In the genomic region with DNA sequence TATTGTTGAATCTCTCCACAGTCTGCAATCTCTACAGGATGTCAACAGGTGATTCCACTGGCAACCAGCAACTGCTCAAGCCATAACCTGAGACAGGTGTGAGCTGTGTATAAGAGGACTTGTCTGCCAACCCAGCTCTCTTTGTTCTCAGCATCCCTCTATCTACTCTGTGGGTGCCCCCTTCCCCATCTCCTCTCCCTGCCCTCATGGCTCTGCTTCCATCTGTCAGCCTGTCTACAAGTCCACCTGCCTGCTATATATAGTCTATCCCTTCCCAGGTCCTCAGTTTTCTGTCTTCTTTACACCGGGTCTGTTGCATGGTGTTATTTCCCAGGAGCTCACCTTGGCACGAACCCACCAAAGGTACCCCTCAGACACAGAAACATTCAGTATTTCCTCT, we compare ENCODE assay signal across 20 mouse cellular contexts.
"Had no signal": no experiment of that assay in that cellular context is flagged by ENCODE, and none has a peak within 500 bp of the region (broad histone marks: within the 10 kb centered on the region; RNA-seq: fewer than 3 reads in every experiment).

No protein-coding gene starts in this region.

- ATAC-seq: lung, postnatal 0 days; midbrain, embryonic 15.5 days had no signal

- H3K4me1 ChIP-seq: limb, embryonic 10.5 days; liver, embryonic 13.5 days; midbrain, embryonic 15.5 days; neural tube, embryonic 15.5 days had no signal

- H3K27me3 ChIP-seq: limb, embryonic 13.5 days; liver, embryonic 13.5 days; midbrain, embryonic 12.5 days; midbrain, embryonic 15.5 days; neural tube, embryonic 12.5 days; neural tube, embryonic 15.5 days had no signal

- H3K9me3 ChIP-seq: limb, embryonic 10.5 days; limb, embryonic 13.5 days; liver, embryonic 13.5 days; midbrain, embryonic 12.5 days; midbrain, embryonic 15.5 days; neural tube, embryonic 12.5 days; neural tube, embryonic 15.5 days had no signal

- H3K27ac ChIP-seq: kidney, postnatal 0 days; layer of hippocampus, adult 2 months; limb, embryonic 10.5 days; limb, embryonic 13.5 days; liver, embryonic 13.5 days; macrophage; midbrain, embryonic 12.5 days; midbrain, embryonic 15.5 days; neural tube, embryonic 12.5 days; neural tube, embryonic 15.5 days had no signal

- DNase-seq: kidney, adult 8-10 months; kidney, postnatal 25 days; layer of hippocampus, adult 9-11 months; liver; liver, embryonic 13.5 days; lung, embryonic 14.5 days; right cerebral cortex, adult 18-20 months; right cerebral cortex, postnatal 14 days; right cerebral cortex, postnatal 4 days; thymus, postnatal 36 days had no signal

- H3K9ac ChIP-seq: limb, embryonic 13.5 days; liver, embryonic 13.5 days; lung, embryonic 14.5 days; midbrain, embryonic 12.5 days; midbrain, embryonic 15.5 days; neural tube, embryonic 12.5 days; neural tube, embryonic 15.5 days had no signal

- H3K4me3 ChIP-seq: layer of hippocampus, adult 2 months; limb, embryonic 10.5 days; limb, embryonic 13.5 days; liver, embryonic 13.5 days; midbrain, embryonic 12.5 days; midbrain, embryonic 15.5 days; neural tube, embryonic 12.5 days; neural tube, embryonic 15.5 days had no signal

- H3K4me2 ChIP-seq: limb, embryonic 13.5 days; liver, embryonic 13.5 days; lung, embryonic 14.5 days; midbrain, embryonic 12.5 days; midbrain, embryonic 15.5 days; neural tube, embryonic 12.5 days; neural tube, embryonic 15.5 days had no signal
